Mouse (Mus musculus) forebrain, embryonic 10.5 days (tissue): ENCODE results near the gene Fasl. TPM values are rescaled to one million over a fixed set of nuclear protein-coding genes. Genes with fewer than 3 reads are reported as not detected.

Experiments
- DNase-seq: peaks from one replicate; pipeline ENCODE4 v3.0.0-alpha.2; 2017; ENCODE audit warnings: low spot score; ENCODE audit errors: extremely low spot score
- H3K27ac ChIP-seq: fragments of 300-500 bp; sonication (generic); 2 replicates; pipeline ENCODE4 v1.5.1; 2016; ENCODE audit warnings: mild to moderate bottlenecking
- H3K27me3 ChIP-seq: fragments of 300-500 bp; sonication (generic); 2 replicates; pipeline ENCODE4 v1.6.1; 2016; ENCODE audit warnings: mild to moderate bottlenecking; ENCODE audit not compliant: poor library complexity, severe bottlenecking
- H3K36me3 ChIP-seq: fragments of 300-500 bp; sonication (generic); replicated peaks from 2 replicates; pipeline ENCODE4 v1.6.1; 2016; ENCODE audit warnings: mild to moderate bottlenecking, moderate library complexity
- H3K4me1 ChIP-seq: fragments of 300-500 bp; sonication (generic); 2 replicates; pipeline ENCODE4 v1.6.1; 2016
- H3K4me3 ChIP-seq: fragments of 300-500 bp; sonication (generic); 2 replicates; pipeline ENCODE4 v1.5.1; 2016; ENCODE audit warnings: mild to moderate bottlenecking, moderate library complexity
- H3K9me3 ChIP-seq: fragments of 300-500 bp; sonication (generic); 2 replicates; pipeline ENCODE4 v1.6.1; 2016; ENCODE audit warnings: mild to moderate bottlenecking, moderate library complexity
- WGBS: fragments of 180-500 bp; shearing (Covaris S2); methylation state at CpG from one replicate; pipeline ENCODE4 v1.1.7; 2016; 5-methylcytosine and 5-hydroxymethylcytosine counted together
- polyA plus RNA-seq: library from polyadenylated mRNA; unstranded; fragments of >200 nt; fragmentation: Nextera tagmentation; extraction: Ambion mirVana; gene quantifications from 2 replicates; pipeline ENCODE4 v1.2.1, GENCODE M21; 2016

Gene Fasl
- polyA plus RNA-seq, 1 experiment from 2014 or later, result not detected

GRCm38 (mm10) chr1:161748685-161749084 is 39.6 kb downstream of the Fasl start:
- no peak for DNase-seq

GRCm38 (mm10) chr1:161748138-161748537 is 40.2 kb downstream of the Fasl start:
- Histone ChIP-seq H3K27ac (no peak overlapping the region), H3K36me3 (no peaks in the 10 kb centered on the region), H3K4me1 (peaks cover 8% of the 10 kb centered on the region; the same call in 1 of the 2 replicates), H3K27me3 (no peaks in the 10 kb centered on the region), H3K9me3 (no peaks in the 10 kb centered on the region), H3K4me3 (no peak overlapping the region)
- peak; percentile 22 for DNase-seq
- 56% methylated on average over 8 of the region's 8 CpGs for WGBS

More at GRCm38 (mm10) chr1:161748685-161749084, 39.6 kb downstream of the Fasl start:
- no peak overlapping the region for H3K27ac ChIP-seq
- no peak overlapping the region for H3K4me3 ChIP-seq
- H3K9me3 ChIP-seq, result no peaks in the 10 kb centered on the region
- WGBS, result 88% methylated on average over 6 of the region's 6 CpGs
- peaks cover 8% of the 10 kb centered on the region; the same call in 1 of the 2 replicates for H3K4me1 ChIP-seq
- no peaks in the 10 kb centered on the region for H3K27me3 ChIP-seq
- no peaks in the 10 kb centered on the region for H3K36me3 ChIP-seq

- H3K27ac ChIP-seq, result no peak overlapping the region
- WGBS, result 85% methylated on average over 25 of the region's 25 CpGs
Measured at GRCm38 (mm10) chr1:161746542-161747302, 41.6 kb downstream of the Fasl start.

GRCm38 (mm10) chr1:161744855-161745254 is 43.4 kb downstream of the Fasl start:
- Histone ChIP-seq H3K4me1 (no peaks in the 10 kb centered on the region), H3K27ac (no peak overlapping the region), H3K36me3 (no peaks in the 10 kb centered on the region), H3K4me3 (no peak overlapping the region), H3K9me3 (no peaks in the 10 kb centered on the region), H3K27me3 (no peaks in the 10 kb centered on the region)
- WGBS, result 93% methylated on average over 4 of the region's 4 CpGs
- DNase-seq, result no peak

More at GRCm38 (mm10) chr1:161746542-161747302, 41.6 kb downstream of the Fasl start:
- no peaks in the 10 kb centered on the region for H3K9me3 ChIP-seq
- no peaks in the 10 kb centered on the region for H3K27me3 ChIP-seq
- no peak for DNase-seq
- no peaks in the 10 kb centered on the region for H3K36me3 ChIP-seq
- H3K4me3 ChIP-seq, result no peak overlapping the region
- H3K4me1 ChIP-seq, result peaks cover 8% of the 10 kb centered on the region; the same call in 1 of the 2 replicates

GRCm38 (mm10) chr1:161744209-161744608 is 44.1 kb downstream of the Fasl start:
- WGBS, result 87% methylated on average over 4 of the region's 4 CpGs
- H3K9me3 ChIP-seq, result no peaks in the 10 kb centered on the region
- H3K36me3 ChIP-seq, result no peaks in the 10 kb centered on the region
- H3K4me1 ChIP-seq, result no peaks in the 10 kb centered on the region
- no peak for DNase-seq
- H3K27ac ChIP-seq, result no peak overlapping the region
- no peak overlapping the region for H3K4me3 ChIP-seq
- no peaks in the 10 kb centered on the region for H3K27me3 ChIP-seq

GRCm38 (mm10) chr1:161742481-161743267 is 45.6 kb downstream of the Fasl start:
- Histone ChIP-seq H3K36me3 (no peaks in the 10 kb centered on the region), H3K4me1 (no peaks in the 10 kb centered on the region)

GRCm38 (mm10) chr1:161736848-161737247 is 51.4 kb downstream of the Fasl start:
- DNase-seq, result no peak
- H3K27ac ChIP-seq, result no peak overlapping the region
- WGBS, result 10% methylated on average over 3 of the region's 3 CpGs

More at GRCm38 (mm10) chr1:161742481-161743267, 45.6 kb downstream of the Fasl start:
- no peaks in the 10 kb centered on the region for H3K27me3 ChIP-seq
- H3K9me3 ChIP-seq, result no peaks in the 10 kb centered on the region
- H3K27ac ChIP-seq, result no peak overlapping the region
- WGBS, result 92% methylated on average over 16 of the region's 16 CpGs
- DNase-seq, result no peak
- H3K4me3 ChIP-seq, result no peak overlapping the region

GRCm38 (mm10) chr1:161736255-161736654 is 52.0 kb downstream of the Fasl start:
- Histone ChIP-seq H3K27me3 (no peaks in the 10 kb centered on the region), H3K4me3 (no peak overlapping the region), H3K27ac (no peak overlapping the region), H3K4me1 (no peaks in the 10 kb centered on the region), H3K9me3 (no peaks in the 10 kb centered on the region), H3K36me3 (no peaks in the 10 kb centered on the region)
- 95% methylated on average over 3 of the region's 3 CpGs for WGBS
- DNase-seq, result no peak

More at GRCm38 (mm10) chr1:161736848-161737247, 51.4 kb downstream of the Fasl start:
- Histone ChIP-seq H3K36me3 (no peaks in the 10 kb centered on the region), H3K4me1 (no peaks in the 10 kb centered on the region), H3K27me3 (no peaks in the 10 kb centered on the region), H3K4me3 (no peak overlapping the region), H3K9me3 (no peaks in the 10 kb centered on the region)

- no peak overlapping the region for H3K4me3 ChIP-seq
- H3K27ac ChIP-seq, result no peak overlapping the region
- no peaks in the 10 kb centered on the region for H3K36me3 ChIP-seq
- no peak for DNase-seq
- WGBS, result 68% methylated on average over 11 of the region's 11 CpGs
- no peaks in the 10 kb centered on the region for H3K27me3 ChIP-seq
- H3K4me1 ChIP-seq, result no peaks in the 10 kb centered on the region
- no peaks in the 10 kb centered on the region for H3K9me3 ChIP-seq
Measured at GRCm38 (mm10) chr1:161735465-161736046, 52.7 kb downstream of the Fasl start.

GRCm38 (mm10) chr1:161734741-161735211 is 53.5 kb downstream of the Fasl start:
- Histone ChIP-seq H3K27me3 (no peaks in the 10 kb centered on the region), H3K27ac (no peak overlapping the region), H3K9me3 (no peaks in the 10 kb centered on the region), H3K4me3 (no peak overlapping the region), H3K36me3 (no peaks in the 10 kb centered on the region), H3K4me1 (no peaks in the 10 kb centered on the region)
- DNase-seq, result no peak
- 86% methylated on average over 14 of the region's 14 CpGs for WGBS

- WGBS, result 93% methylated on average over 11 of the region's 11 CpGs
Measured at GRCm38 (mm10) chr1:161734314-161734713, 54.0 kb downstream of the Fasl start.

More at GRCm38 (mm10) chr1:161734314-161734713, 54.0 kb downstream of the Fasl start:
- Histone ChIP-seq H3K4me1 (no peaks in the 10 kb centered on the region), H3K4me3 (no peak overlapping the region), H3K27me3 (no peaks in the 10 kb centered on the region), H3K36me3 (no peaks in the 10 kb centered on the region), H3K9me3 (no peaks in the 10 kb centered on the region), H3K27ac (no peak overlapping the region)
- no peak for DNase-seq
